Mouse (Mus musculus) cortical plate, adult 2 months (tissue): ENCODE measurements around the gene Wfdc17.

Experiments
- CTCF ChIP-seq: fragments of 200-500 bp; IDR thresholded peaks from 2 replicates; pipeline ENCODE4 v1.5.1; 2011; ENCODE audit warnings: mild to moderate bottlenecking, control low read depth, low read length; ENCODE audit not compliant: insufficient read depth; ENCODE audit errors: extremely low read depth
- POLR2A ChIP-seq: fragments of 200-500 bp; IDR thresholded peaks from 2 replicates; pipeline ENCODE4 v1.6.1; 2011; ENCODE audit warnings: mild to moderate bottlenecking, low read length, control low read depth; ENCODE audit not compliant: insufficient read depth; ENCODE audit errors: extremely low read depth

GRCm38 (mm10) chr11:83658797-83659196 lies 45.0 kb upstream of the Wfdc17 start:
- TF ChIP-seq POLR2A (no peak), CTCF (no peak)
